Mouse (Mus musculus): ENCODE results near the gene Kcnj9. TPM values are rescaled to one million over a fixed set of nuclear protein-coding genes. Genes with fewer than 3 reads are reported as not detected.

Kcnj9 gene
- 0.07 TPM for polyA plus RNA-seq (2017; shearing (Covaris generic))

GRCm38 (mm10) chr1:172329131-172329530, at the start of gene Kcnj9:
Kcnj9 (minus strand) TSS chr1:172329318.

GRCm38 (mm10) chr1:172376198-172376667, 47.1 kb upstream of the Kcnj9 start, which contains the start of gene Pigm:
Pigm (plus strand) TSS chr1:172376546.

GRCm38 (mm10) chr1:172340729-172341321, 11.7 kb upstream of the Kcnj9 start, which contains the start of gene Kcnj10:
Kcnj10 (plus strand) TSS chr1:172341210.

GRCm38 (mm10) chr1:172297611-172298537, 31.2 kb downstream of the Kcnj9 start, which contains the start of gene Atp1a2:
Atp1a2 (minus strand) TSS chr1:172298064.

Other genes starting within 250 kb of the Kcnj9 start
- 274 TPM for gene Copa, start 246.8 kb downstream of the Kcnj9 start, polyA plus RNA-seq (2017; shearing (Covaris generic))
- 157 TPM for gene Ncstn, start 246.5 kb downstream of the Kcnj9 start, polyA plus RNA-seq (2017; shearing (Covaris generic))
- 58.4 TPM for gene Pex19, start 202.6 kb downstream of the Kcnj9 start, polyA plus RNA-seq (2017; shearing (Covaris generic))
- gene Dcaf8, start 181.2 kb downstream of the Kcnj9 start, polyA plus RNA-seq (2017; shearing (Covaris generic)) = 165 TPM
- 75.5 TPM for gene Pea15a, start 122.5 kb downstream of the Kcnj9 start, polyA plus RNA-seq (2017; shearing (Covaris generic))
- gene Casq1, start 109.5 kb downstream of the Kcnj9 start, polyA plus RNA-seq (2017; shearing (Covaris generic)) = not detected
- gene Atp1a4, start 70.9 kb downstream of the Kcnj9 start, polyA plus RNA-seq (2017; shearing (Covaris generic)) = not detected
- gene Igsf8, start 67.7 kb downstream of the Kcnj9 start, polyA plus RNA-seq (2017; shearing (Covaris generic)) = 34.4 TPM
- gene Atp1a2, start 31.3 kb downstream of the Kcnj9 start, polyA plus RNA-seq (2017; shearing (Covaris generic)) = 0.98 TPM
- 0.09 TPM for gene Kcnj10, start 11.9 kb upstream of the Kcnj9 start, polyA plus RNA-seq (2017; shearing (Covaris generic))
- gene Pigm, start 47.2 kb upstream of the Kcnj9 start, polyA plus RNA-seq (2017; shearing (Covaris generic)) = 10.5 TPM
- gene Slamf9, start 146.0 kb upstream of the Kcnj9 start, polyA plus RNA-seq (2017; shearing (Covaris generic)) = 0.21 TPM
- gene Igsf9, start 152.5 kb upstream of the Kcnj9 start, polyA plus RNA-seq (2017; shearing (Covaris generic)) = 1.5 TPM
- 374 TPM for gene Tagln2, start 170.7 kb upstream of the Kcnj9 start, polyA plus RNA-seq (2017; shearing (Covaris generic))
- 0.29 TPM for gene Cfap45, start 191.5 kb upstream of the Kcnj9 start, polyA plus RNA-seq (2017; shearing (Covaris generic))
- not detected for gene Vsig8, start 226.6 kb upstream of the Kcnj9 start, polyA plus RNA-seq (2017; shearing (Covaris generic))

Measured in activated CD4-positive, CD25-positive, alpha-beta regulatory T cell, adult 9 weeks (primary cell).